Mouse (Mus musculus) olfactory bulb, adult 2 months (tissue): Measurements from ENCODE around the gene Tcl1. TPM values are rescaled to one million over a fixed set of nuclear protein-coding genes. Genes with fewer than 3 reads are reported as not detected.

Source experiments
- H3K27ac ChIP-seq: fragments of 200-500 bp; 2 replicates; pipeline ENCODE4 v1.5.1; 2012; ENCODE audit warnings: low read depth, low read length; ENCODE audit not compliant: insufficient read depth
- H3K4me1 ChIP-seq: fragments of 200-500 bp; 2 replicates; pipeline ENCODE4 v1.6.1; 2012; ENCODE audit warnings: low read length; ENCODE audit not compliant: control insufficient read depth, insufficient read depth
- H3K4me3 ChIP-seq: fragments of 200-500 bp; 2 replicates; pipeline ENCODE4 v1.5.1; 2012; ENCODE audit warnings: mild to moderate bottlenecking, low read depth, low read length, moderate library complexity; ENCODE audit not compliant: insufficient read depth
- CTCF ChIP-seq: fragments of 200-500 bp; IDR thresholded peaks from 2 replicates; pipeline ENCODE4 v1.5.1; 2012; ENCODE audit warnings: low read depth, mild to moderate bottlenecking, low read length, moderate library complexity; ENCODE audit not compliant: insufficient read depth
- POLR2A ChIP-seq: fragments of 200-500 bp; IDR thresholded peaks from 2 replicates; pipeline ENCODE4 v1.6.1; 2012; ENCODE audit warnings: mild to moderate bottlenecking, low read depth, low read length, moderate library complexity; ENCODE audit not compliant: insufficient read depth
- WGBS: fragments of 180-500 bp; shearing (Covaris S2); methylation state at CpG from one replicate; pipeline ENCODE4 v1.1.7; 2018; 5-methylcytosine and 5-hydroxymethylcytosine counted together
- polyA plus RNA-seq: library from polyadenylated mRNA; stranded (reverse); fragments of >200 nt; gene quantifications from 2 replicates; pipeline ENCODE4 v1.2.4, GENCODE M21; 2012; ENCODE audit warnings: low replicate concordance; ENCODE audit not compliant: missing spikeins, insufficient read depth, insufficient read length

The Tcl1 gene
- not detected in 2 replicates for polyA plus RNA-seq

- no peak for TF ChIP-seq POLR2A
- no peak for TF ChIP-seq CTCF
- H3K27ac ChIP-seq, result no peak within 1 kb of the TSS
- no peak within 1 kb of the TSS for H3K4me3 ChIP-seq
- H3K4me1 ChIP-seq, result no peaks in the 10 kb centered on the region
- WGBS, result 96% methylated on average over 22 of the region's 22 CpGs
Observed at GRCm38 (mm10) chr12:105222601-105223319, at the start of gene Tcl1. TSS of gene Tcl1 (minus strand) at chr12:105222793.

- no peak overlapping the region for H3K4me3 ChIP-seq
- no peak overlapping the region for H3K27ac ChIP-seq
- WGBS, result 76% methylated on average over 17 of the region's 17 CpGs
- TF ChIP-seq POLR2A, result no peak
- no peak for TF ChIP-seq CTCF
- H3K4me1 ChIP-seq, result no peaks in the 10 kb centered on the region
Observed at GRCm38 (mm10) chr12:105271016-105271965, 48.7 kb upstream of the Tcl1 start.

GRCm38 (mm10) chr12:105267076-105267475, 44.5 kb upstream of the Tcl1 start:
- no peak for TF ChIP-seq CTCF
- TF ChIP-seq POLR2A, result no peak
- 70% methylated on average over 5 of the region's 5 CpGs for WGBS
- Histone ChIP-seq H3K27ac (no peak overlapping the region), H3K4me1 (no peaks in the 10 kb centered on the region), H3K4me3 (no peak overlapping the region)

- Histone ChIP-seq H3K4me3 (no peak overlapping the region), H3K4me1 (no peaks in the 10 kb centered on the region), H3K27ac (no peak overlapping the region)
- 48% methylated on average over 3 of the region's 3 CpGs for WGBS
- TF ChIP-seq CTCF (no peak), POLR2A (no peak)
Observed at GRCm38 (mm10) chr12:105266096-105266495, 43.5 kb upstream of the Tcl1 start.

GRCm38 (mm10) chr12:105259221-105259620, 36.6 kb upstream of the Tcl1 start:
- no peak overlapping the region for H3K4me3 ChIP-seq
- H3K4me1 ChIP-seq, result no peaks in the 10 kb centered on the region
- H3K27ac ChIP-seq, result no peak overlapping the region
- TF ChIP-seq CTCF, result no peak
- TF ChIP-seq POLR2A, result no peak
- WGBS, result 27% methylated on average over 4 of the region's 4 CpGs

- WGBS, result 13% methylated on average over 9 of the region's 9 CpGs
- no peak overlapping the region for H3K27ac ChIP-seq
- TF ChIP-seq CTCF, result no peak
- no peak for TF ChIP-seq POLR2A
- no peak overlapping the region for H3K4me3 ChIP-seq
- H3K4me1 ChIP-seq, result no peaks in the 10 kb centered on the region
Observed at GRCm38 (mm10) chr12:105258787-105259186, 36.2 kb upstream of the Tcl1 start.

- Histone ChIP-seq H3K4me3 (no peak overlapping the region), H3K4me1 (peaks cover 3% of the 10 kb centered on the region), H3K27ac (no peak overlapping the region)
- 90% methylated on average over 3 of the region's 3 CpGs for WGBS
- TF ChIP-seq POLR2A (no peak), CTCF (no peak)
Observed at GRCm38 (mm10) chr12:105253796-105254195, 31.2 kb upstream of the Tcl1 start.

GRCm38 (mm10) chr12:105248763-105249233, 26.2 kb upstream of the Tcl1 start:
- H3K27ac ChIP-seq, result no peak overlapping the region
- no peak for TF ChIP-seq CTCF
- no peak for TF ChIP-seq POLR2A

More at GRCm38 (mm10) chr12:105248763-105249233, 26.2 kb upstream of the Tcl1 start:
- WGBS, result 18% methylated on average over 9 of the region's 9 CpGs
- Histone ChIP-seq H3K4me1 (peaks cover 9% of the 10 kb centered on the region), H3K4me3 (no peak overlapping the region)
